Mouse (Mus musculus): ENCODE data around the gene Fas. TPM values are rescaled to one million over a fixed set of nuclear protein-coding genes. Genes with fewer than 3 reads are reported as not detected.

The Fas gene
- polyA plus RNA-seq, 1 experiment: 2.3 TPM

GRCm38 (mm10) chr19:34304917-34305316, 14.5 kb downstream of the Fas start:
- H3K4me3 ChIP-seq (ENCODE audit: low read depth, low read length): no peak overlapping the region
- H3K27ac ChIP-seq (ENCODE audit: insufficient read depth, low read depth, low read length): no peak overlapping the region
- H3K4me1 ChIP-seq (ENCODE audit: control insufficient read depth, insufficient read depth, insufficient read length, low read length): no peaks in the 10 kb centered on the region
- peaks cover 5% of the 10 kb centered on the region for H3K36me3 ChIP-seq (ENCODE audit: control insufficient read depth, insufficient read depth, low read length)
- TF ChIP-seq CTCF (IDR thresholded peaks at IDR 0.05; ENCODE audit: extremely low read depth, insufficient read length, insufficient replicate concordance, low read depth, low read length) (no peak), POLR2A (IDR thresholded peaks at IDR 0.05; ENCODE audit: low read depth, low read length) (no peak)
- no peaks in the 10 kb centered on the region for H3K27me3 ChIP-seq (ENCODE audit: control insufficient read depth, insufficient read depth, low read length)

GRCm38 (mm10) chr19:34306794-34307193, 16.3 kb downstream of the Fas start:
- Histone ChIP-seq H3K27ac (ENCODE audit: insufficient read depth, low read depth, low read length) (no peak overlapping the region), H3K4me1 (ENCODE audit: control insufficient read depth, insufficient read depth, insufficient read length, low read length) (no peaks in the 10 kb centered on the region), H3K27me3 (ENCODE audit: control insufficient read depth, insufficient read depth, low read length) (no peaks in the 10 kb centered on the region), H3K36me3 (ENCODE audit: control insufficient read depth, insufficient read depth, low read length) (peaks cover 9% of the 10 kb centered on the region), H3K4me3 (ENCODE audit: low read depth, low read length) (no peak overlapping the region)
- whole genome bisulfite sequencing: 74% methylated on average over 6 of the region's 6 CpGs
- TF ChIP-seq POLR2A (IDR thresholded peaks at IDR 0.05; ENCODE audit: low read depth, low read length) (no peak), CTCF (IDR thresholded peaks at IDR 0.05; ENCODE audit: extremely low read depth, insufficient read length, insufficient replicate concordance, low read depth, low read length) (no peak)

GRCm38 (mm10) chr19:34312151-34312728, 21.8 kb downstream of the Fas start:
- H3K4me3 ChIP-seq (ENCODE audit: low read depth, low read length): no peak overlapping the region
- 54% methylated on average over 5 of the region's 5 CpGs for WGBS
- no peak overlapping the region for H3K27ac ChIP-seq (ENCODE audit: insufficient read depth, low read depth, low read length)
- no peaks in the 10 kb centered on the region for H3K27me3 ChIP-seq (ENCODE audit: control insufficient read depth, insufficient read depth, low read length)
- no peaks in the 10 kb centered on the region for H3K4me1 ChIP-seq (ENCODE audit: control insufficient read depth, insufficient read depth, insufficient read length, low read length)
- no peak for TF ChIP-seq POLR2A (IDR thresholded peaks at IDR 0.05; ENCODE audit: low read depth, low read length)
- TF ChIP-seq CTCF (IDR thresholded peaks at IDR 0.05; ENCODE audit: extremely low read depth, insufficient read length, insufficient replicate concordance, low read depth, low read length): no peak
- H3K36me3 ChIP-seq (ENCODE audit: control insufficient read depth, insufficient read depth, low read length): peaks cover 11% of the 10 kb centered on the region

- H3K36me3 ChIP-seq (ENCODE audit: control insufficient read depth, insufficient read depth, low read length): peaks cover 4% of the 10 kb centered on the region; the same call in 1 of the 2 replicates
- H3K27ac ChIP-seq (ENCODE audit: insufficient read depth, low read depth, low read length): no peak overlapping the region
- TF ChIP-seq POLR2A (IDR thresholded peaks at IDR 0.05; ENCODE audit: low read depth, low read length): no peak
- TF ChIP-seq CTCF (IDR thresholded peaks at IDR 0.05; ENCODE audit: extremely low read depth, insufficient read length, insufficient replicate concordance, low read depth, low read length): no peak
- H3K27me3 ChIP-seq (ENCODE audit: control insufficient read depth, insufficient read depth, low read length): no peaks in the 10 kb centered on the region
- no peaks in the 10 kb centered on the region for H3K4me1 ChIP-seq (ENCODE audit: control insufficient read depth, insufficient read depth, insufficient read length, low read length)
- H3K4me3 ChIP-seq (ENCODE audit: low read depth, low read length): no peak overlapping the region
- WGBS: 40% methylated on average over 3 of the region's 3 CpGs
Observed at GRCm38 (mm10) chr19:34328051-34328450, 37.6 kb downstream of the Fas start.

DNA sequence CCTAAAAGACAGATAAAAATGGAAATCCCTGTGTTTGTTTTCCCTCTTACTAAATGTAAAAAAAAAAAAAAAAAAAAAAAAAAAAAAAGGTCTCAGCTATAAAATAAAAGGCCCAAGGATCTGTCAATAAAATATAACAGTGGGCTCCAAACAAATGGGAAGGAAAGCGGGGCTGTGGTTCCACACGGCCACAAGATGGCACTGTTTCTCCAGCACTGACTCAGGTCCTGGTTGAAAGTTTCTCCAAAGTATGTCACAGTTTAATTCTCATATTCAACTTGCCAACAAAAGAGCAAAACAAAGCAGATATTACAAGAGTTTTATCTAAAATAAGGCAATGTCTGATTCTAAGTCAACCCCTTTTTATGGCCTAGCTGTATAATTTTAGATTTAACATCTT, 43.8 kb downstream of the Fas start:
- no peaks in the 10 kb centered on the region for H3K27me3 ChIP-seq (ENCODE audit: control insufficient read depth, insufficient read depth, low read length)
- H3K36me3 ChIP-seq (ENCODE audit: control insufficient read depth, insufficient read depth, low read length): no peaks in the 10 kb centered on the region
- 1% methylated on average over 2 of the region's 2 CpGs for WGBS
- no peak overlapping the region for H3K4me3 ChIP-seq (ENCODE audit: low read depth, low read length)
- no peak for TF ChIP-seq POLR2A (IDR thresholded peaks at IDR 0.05; ENCODE audit: low read depth, low read length)
- peak; percentile 95 for TF ChIP-seq CTCF (IDR thresholded peaks at IDR 0.05; ENCODE audit: extremely low read depth, insufficient read length, insufficient replicate concordance, low read depth, low read length)
- H3K27ac ChIP-seq (ENCODE audit: insufficient read depth, low read depth, low read length): no peak overlapping the region
- H3K4me1 ChIP-seq (ENCODE audit: control insufficient read depth, insufficient read depth, insufficient read length, low read length): no peaks in the 10 kb centered on the region

DNA sequence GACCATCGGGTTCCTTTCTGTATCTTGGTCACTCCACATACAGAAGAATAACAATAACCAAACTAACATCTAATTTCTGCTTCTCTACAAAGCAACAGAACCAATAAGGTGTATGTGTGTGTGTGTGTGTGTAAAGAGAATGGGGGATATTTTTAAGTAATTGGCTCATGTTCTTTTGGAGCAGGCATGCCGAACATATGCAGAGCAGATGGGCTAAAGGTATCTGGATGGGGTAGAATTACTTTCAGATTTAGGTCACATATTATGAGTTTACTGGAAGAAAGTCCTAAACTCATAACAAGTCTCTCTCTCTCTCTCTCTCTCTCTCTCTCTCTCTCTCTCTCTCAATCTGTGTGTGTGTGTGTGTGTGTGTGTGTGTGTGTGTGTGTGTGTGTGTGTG, 54.2 kb downstream of the Fas start:
- TF ChIP-seq CTCF (IDR thresholded peaks at IDR 0.05; ENCODE audit: extremely low read depth, insufficient read length, insufficient replicate concordance, low read depth, low read length) (no peak), POLR2A (IDR thresholded peaks at IDR 0.05; ENCODE audit: low read depth, low read length) (no peak)
- H3K4me1 ChIP-seq (ENCODE audit: control insufficient read depth, insufficient read depth, insufficient read length, low read length): no peaks in the 10 kb centered on the region
- WGBS: 74% methylated on average over 2 of the region's 2 CpGs
- no peak overlapping the region for H3K27ac ChIP-seq (ENCODE audit: insufficient read depth, low read depth, low read length)
- H3K4me3 ChIP-seq (ENCODE audit: low read depth, low read length): no peak overlapping the region
- H3K36me3 ChIP-seq (ENCODE audit: control insufficient read depth, insufficient read depth, low read length): no peaks in the 10 kb centered on the region
- no peaks in the 10 kb centered on the region for H3K27me3 ChIP-seq (ENCODE audit: control insufficient read depth, insufficient read depth, low read length)

DNA sequence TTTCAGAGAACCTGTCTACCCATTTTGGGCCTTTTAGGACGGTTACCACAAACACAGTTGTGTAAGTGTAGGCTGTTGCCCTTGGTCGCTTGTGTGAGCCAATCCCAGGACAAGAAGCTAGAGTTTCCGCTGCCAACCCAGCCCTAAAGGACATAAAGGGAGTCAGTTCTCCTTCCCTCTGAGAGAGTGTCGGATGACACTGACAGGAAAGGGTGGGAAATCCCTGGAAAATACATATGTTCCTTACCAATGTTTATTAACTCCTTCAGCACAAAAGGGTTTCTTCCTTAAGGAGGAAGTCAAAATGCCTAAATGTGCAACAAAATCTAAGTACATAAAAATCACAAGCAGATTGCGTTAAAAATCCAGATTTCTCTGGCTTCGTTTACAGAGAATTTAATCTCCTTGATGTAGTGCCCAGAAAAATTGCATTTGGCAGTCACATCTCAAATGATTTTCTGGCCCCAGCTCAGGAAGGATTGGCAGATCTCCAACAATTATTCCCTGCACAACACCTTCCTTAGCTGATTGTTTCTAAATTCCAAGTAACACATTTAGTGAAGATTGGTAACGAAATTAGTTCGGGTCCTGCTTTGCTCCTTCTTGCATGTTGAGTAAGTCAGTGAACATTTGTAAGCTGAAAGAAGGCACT, 55.3 kb downstream of the Fas start:
- WGBS: 40% methylated on average over 8 of the region's 8 CpGs
- no peak overlapping the region for H3K27ac ChIP-seq (ENCODE audit: insufficient read depth, low read depth, low read length)
- H3K36me3 ChIP-seq (ENCODE audit: control insufficient read depth, insufficient read depth, low read length): no peaks in the 10 kb centered on the region
- H3K4me3 ChIP-seq (ENCODE audit: low read depth, low read length): no peak overlapping the region
- H3K4me1 ChIP-seq (ENCODE audit: control insufficient read depth, insufficient read depth, insufficient read length, low read length): no peaks in the 10 kb centered on the region
- no peaks in the 10 kb centered on the region for H3K27me3 ChIP-seq (ENCODE audit: control insufficient read depth, insufficient read depth, low read length)
- no peak for TF ChIP-seq POLR2A (IDR thresholded peaks at IDR 0.05; ENCODE audit: low read depth, low read length)
- TF ChIP-seq CTCF (IDR thresholded peaks at IDR 0.05; ENCODE audit: extremely low read depth, insufficient read length, insufficient replicate concordance, low read depth, low read length): no peak

Data from small intestine, adult 2 months (tissue).